Mouse (Mus musculus): ENCODE results near the gene Anxa7. TPM values are rescaled to one million over a fixed set of nuclear protein-coding genes. Genes with fewer than 3 reads are reported as not detected.

Anxa7 gene
- polyA plus RNA-seq (2014; fragmentation: Illumina TruSeq; extraction: RNeasy Lipid Tissue Mini Kit (QIAGEN cat#74804); ENCODE audit: low read depth, low replicate concordance): 223 TPM

GRCm38 (mm10) chr14:20479291-20480194 is at the start of gene Anxa7:
Gene Anxa7, minus strand, starts transcription at chr14:20480133.

GRCm38 (mm10) chr14:20496603-20497002 is 16.7 kb upstream of the Anxa7 start, which contains the start of gene Mss51:
Gene Mss51, minus strand, starts transcription at chr14:20496901.

GRCm38 (mm10) chr14:20451765-20452331 is 28.1 kb downstream of the Anxa7 start, which contains the start of gene Cfap70:
Gene Cfap70, minus strand, starts transcription at chr14:20452226.

Other genes starting within 250 kb of the Anxa7 start
- not detected for gene Kcnk16, start 210.9 kb downstream of the Anxa7 start, polyA plus RNA-seq (2014; fragmentation: Illumina TruSeq; extraction: RNeasy Lipid Tissue Mini Kit (QIAGEN cat#74804); ENCODE audit: low read depth, low replicate concordance)
- 11.7 TPM for gene Nudt13, start 185.4 kb downstream of the Anxa7 start, polyA plus RNA-seq (2014; fragmentation: Illumina TruSeq; extraction: RNeasy Lipid Tissue Mini Kit (QIAGEN cat#74804); ENCODE audit: low read depth, low replicate concordance)
- 20.6 TPM for gene Ecd, start 132.0 kb downstream of the Anxa7 start, polyA plus RNA-seq (2014; fragmentation: Illumina TruSeq; extraction: RNeasy Lipid Tissue Mini Kit (QIAGEN cat#74804); ENCODE audit: low read depth, low replicate concordance)
- gene Fam149b, start 132.0 kb downstream of the Anxa7 start, polyA plus RNA-seq (2014; fragmentation: Illumina TruSeq; extraction: RNeasy Lipid Tissue Mini Kit (QIAGEN cat#74804); ENCODE audit: low read depth, low replicate concordance): 37.5 TPM
- gene Dnajc9, start 91.2 kb downstream of the Anxa7 start, polyA plus RNA-seq (2014; fragmentation: Illumina TruSeq; extraction: RNeasy Lipid Tissue Mini Kit (QIAGEN cat#74804); ENCODE audit: low read depth, low replicate concordance): 59.5 TPM
- 6.3 TPM for gene Mrps16, start 86.5 kb downstream of the Anxa7 start, polyA plus RNA-seq (2014; fragmentation: Illumina TruSeq; extraction: RNeasy Lipid Tissue Mini Kit (QIAGEN cat#74804); ENCODE audit: low read depth, low replicate concordance)
- gene Cfap70, start 27.9 kb downstream of the Anxa7 start, polyA plus RNA-seq (2014; fragmentation: Illumina TruSeq; extraction: RNeasy Lipid Tissue Mini Kit (QIAGEN cat#74804); ENCODE audit: low read depth, low replicate concordance): not detected
- gene Mss51, start 16.8 kb upstream of the Anxa7 start, polyA plus RNA-seq (2014; fragmentation: Illumina TruSeq; extraction: RNeasy Lipid Tissue Mini Kit (QIAGEN cat#74804); ENCODE audit: low read depth, low replicate concordance): 1.9 TPM
- gene Ppp3cb, start 66.4 kb upstream of the Anxa7 start, polyA plus RNA-seq (2014; fragmentation: Illumina TruSeq; extraction: RNeasy Lipid Tissue Mini Kit (QIAGEN cat#74804); ENCODE audit: low read depth, low replicate concordance): 215 TPM
- gene Usp54, start 160.9 kb upstream of the Anxa7 start, polyA plus RNA-seq (2014; fragmentation: Illumina TruSeq; extraction: RNeasy Lipid Tissue Mini Kit (QIAGEN cat#74804); ENCODE audit: low read depth, low replicate concordance): 5.5 TPM
- not detected for gene Myoz1, start 176.4 kb upstream of the Anxa7 start, polyA plus RNA-seq (2014; fragmentation: Illumina TruSeq; extraction: RNeasy Lipid Tissue Mini Kit (QIAGEN cat#74804); ENCODE audit: low read depth, low replicate concordance)
- gene Synpo2l, start 188.2 kb upstream of the Anxa7 start, polyA plus RNA-seq (2014; fragmentation: Illumina TruSeq; extraction: RNeasy Lipid Tissue Mini Kit (QIAGEN cat#74804); ENCODE audit: low read depth, low replicate concordance): not detected
- 50.2 TPM for gene Sec24c, start 194.2 kb upstream of the Anxa7 start, polyA plus RNA-seq (2014; fragmentation: Illumina TruSeq; extraction: RNeasy Lipid Tissue Mini Kit (QIAGEN cat#74804); ENCODE audit: low read depth, low replicate concordance)
- 20.6 TPM for gene Fut11, start 214.8 kb upstream of the Anxa7 start, polyA plus RNA-seq (2014; fragmentation: Illumina TruSeq; extraction: RNeasy Lipid Tissue Mini Kit (QIAGEN cat#74804); ENCODE audit: low read depth, low replicate concordance)
- 105 TPM for gene Chchd1, start 222.9 kb upstream of the Anxa7 start, polyA plus RNA-seq (2014; fragmentation: Illumina TruSeq; extraction: RNeasy Lipid Tissue Mini Kit (QIAGEN cat#74804); ENCODE audit: low read depth, low replicate concordance)
- gene Zswim8, start 227.4 kb upstream of the Anxa7 start, polyA plus RNA-seq (2014; fragmentation: Illumina TruSeq; extraction: RNeasy Lipid Tissue Mini Kit (QIAGEN cat#74804); ENCODE audit: low read depth, low replicate concordance): 6.8 TPM